Mouse (Mus musculus) megakaryocyte, embryonic 14.5 days (primary cell): ENCODE measurements around the gene Acer3.

Experiments used
- FLI1 ChIP-seq: IDR thresholded peaks from 2 replicates; pipeline ENCODE4 v1.6.1; 2012; ENCODE audit warnings: low read length, inconsistent platforms, mixed read lengths
- GATA1 ChIP-seq: IDR thresholded peaks from 3 replicates; pipeline ENCODE4 v1.6.1; 2012; ENCODE audit warnings: mixed read lengths, low read length, inconsistent platforms, borderline replicate concordance

DNA sequence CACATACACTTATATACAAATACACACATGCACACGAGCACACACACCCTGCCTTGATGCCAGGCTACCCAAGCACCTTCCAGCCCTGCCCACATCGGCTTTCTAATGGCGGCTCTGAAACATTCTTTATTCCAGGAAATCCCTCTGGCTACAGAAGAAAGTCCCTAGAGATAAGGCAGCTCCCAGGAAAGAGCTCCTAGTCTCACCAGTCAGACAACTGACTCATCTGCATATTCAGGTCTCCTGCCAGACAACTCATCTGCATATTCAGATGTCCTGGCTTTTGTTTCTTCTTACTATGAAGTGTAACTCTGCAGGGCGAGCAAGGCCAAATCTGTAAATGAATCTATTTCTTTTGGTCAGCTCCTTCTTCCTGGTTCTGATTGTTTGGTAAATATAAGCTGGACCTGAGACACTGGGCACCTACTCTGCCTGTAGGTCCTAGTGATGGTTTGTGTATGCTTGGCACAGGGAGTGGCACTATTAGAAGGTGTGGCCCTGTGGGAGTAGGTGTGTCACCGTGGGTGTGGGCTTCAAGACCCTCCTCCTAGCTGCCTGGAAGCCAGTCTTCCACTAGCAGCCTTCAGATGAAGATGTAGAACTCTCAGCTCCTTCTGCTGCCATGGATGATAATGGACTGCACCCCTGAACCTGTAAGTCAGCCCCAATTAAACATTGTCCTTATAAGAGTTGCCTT, 163.2 kb downstream of the Acer3 start:
- TF ChIP-seq GATA1 (no peak; the same call in 2 of the 3 replicates), FLI1 (no peak)
